ENCODE assay signal across 13 mouse cellular contexts in genomic region chr7:92878575-92879285, GRCm38 (mm10). TPM values are rescaled to one million over a fixed set of nuclear protein-coding genes. Genes with fewer than 3 reads are reported as not detected.
A peak's percentile ranks its signal among the peaks of the same experiment; 100 is the strongest.
DNase-seq lines count a peak whose midpoint lies in the region; ATAC-seq and TF ChIP-seq lines count a peak whose summit lies in the region.
"Had no signal": no experiment of that assay in that cellular context is flagged by ENCODE, and none has a peak within 500 bp of the region (broad histone marks: within the 10 kb centered on the region; RNA-seq: fewer than 3 reads in every experiment).

No protein-coding gene starts in this region.

- 0 out of 2 replicates have a peak overlapping the region, but pooled peaks have one; percentile 25 for H3K9ac ChIP-seq in liver, embryonic 14.5 days (replicated peaks)
- H3K9ac ChIP-seq: heart, embryonic 13.5 days had no signal

- H3K27me3 ChIP-seq in heart, embryonic 10.5 days (ENCODE audit: insufficient read depth, poor library complexity, severe bottlenecking): no peaks in the 10 kb centered on the region
- no peaks in the 10 kb centered on the region for H3K27me3 ChIP-seq in liver, embryonic 14.5 days (ENCODE audit: control insufficient read depth, insufficient read depth, low read length)
- H3K27me3 ChIP-seq: heart, embryonic 13.5 days had no signal

- no peak for TF ChIP-seq EP300 in liver, embryonic 14.5 days (IDR thresholded peaks at IDR 0.05; ENCODE audit: low read depth)

- H3K36me3 ChIP-seq in heart, embryonic 10.5 days: no peaks in the 10 kb centered on the region
- H3K36me3 ChIP-seq in liver, embryonic 14.5 days (replicated peaks; ENCODE audit: control insufficient read depth, insufficient read depth, low read depth): no peaks in the 10 kb centered on the region; the same call in 1 of the 2 replicates

- H3K4me2 ChIP-seq in liver, embryonic 14.5 days (ENCODE audit: low read depth): peak overlapping the region; percentile 96
- H3K4me2 ChIP-seq: heart, embryonic 13.5 days had no signal

- no peaks in the 10 kb centered on the region for H3K9me3 ChIP-seq in heart, embryonic 10.5 days
- no peaks in the 10 kb centered on the region for H3K9me3 ChIP-seq in liver, embryonic 14.5 days (ENCODE audit: control insufficient read depth, low read length)
- H3K9me3 ChIP-seq: heart, embryonic 13.5 days had no signal

- 0 out of 2 replicates have a peak, but pooled peaks cover 8% of the 10 kb centered on the region for H3K4me1 ChIP-seq in heart, embryonic 10.5 days
- peaks cover 11% of the 10 kb centered on the region; the same call in 1 of the 2 replicates for H3K4me1 ChIP-seq in brown adipose tissue, adult 24 weeks (ENCODE audit: control insufficient read depth, insufficient read depth, insufficient read length, low read length)
- H3K4me1 ChIP-seq in liver, embryonic 14.5 days (replicated peaks; ENCODE audit: control insufficient read depth in 2 of 2, insufficient read depth in 2 of 2, low read length in 1 of 2): peaks cover 35 to 45% of the 10 kb centered on the region in 2 experiments

- TF ChIP-seq CTCF in liver, embryonic 14.5 days (IDR thresholded peaks at IDR 0.05; ENCODE audit: low read depth): no peak

- no peak for ATAC-seq in liver, embryonic 14.5 days (ENCODE audit: insufficient read depth)
- no peak for ATAC-seq in erythroid progenitor cell, adult 5-6 weeks (replicated peaks; ENCODE audit: low FRiP score, poor library complexity, severe bottlenecking)
- ATAC-seq: activated CD4-positive, CD25-positive, alpha-beta regulatory T cell, adult 4 months had no signal

- H3K4me3 ChIP-seq in heart, embryonic 10.5 days: no peak overlapping the region
- peak overlapping the region; percentile 23 for H3K4me3 ChIP-seq in brown adipose tissue, adult 24 weeks (ENCODE audit: insufficient read depth, low read depth, low read length)
- no peak overlapping the region for H3K4me3 ChIP-seq in liver, embryonic 14.5 days (ENCODE audit: insufficient read depth in 1 of 2, low read depth in 2 of 2, low read length in 2 of 2)
- H3K4me3 ChIP-seq: heart, embryonic 13.5 days had no signal

- no peak for DNase-seq in heart, embryonic 10.5 days (ENCODE audit: low spot score)
- DNase-seq in heart, postnatal 4 days: no peak
- DNase-seq in liver, embryonic 14.5 days (ENCODE audit: low read depth in 3 of 3, low spot score in 3 of 3): no peak
- peak; percentile 35 to 63 for DNase-seq in monocyte, adult 2 months (ENCODE audit: low read depth in 1 of 2, low spot score in 2 of 2)
- no peak for DNase-seq in left cerebral cortex, adult 18-20 months (ENCODE audit: low spot score in 2 of 2)
- no peak for DNase-seq in right cerebral cortex, postnatal 25 days
- DNase-seq: cerebellum, adult 18-20 months; right cerebral cortex, postnatal 14 days; thymus, postnatal 14 days had no signal

- WGBS in heart, embryonic 10.5 days: 66% methylated on average over 7 of the region's 7 CpGs
- 36% methylated on average over 7 of the region's 7 CpGs for WGBS in liver, embryonic 14.5 days (ENCODE audit: insufficient replicate concordance)

- peak overlapping the region; percentile 10; the same call in 1 of the 2 replicates for H3K27ac ChIP-seq in heart, embryonic 10.5 days
- H3K27ac ChIP-seq in brown adipose tissue, adult 24 weeks (replicated peaks; ENCODE audit: low read depth, low read length): peak overlapping the region; percentile 71
- H3K27ac ChIP-seq in liver, embryonic 14.5 days: no peak overlapping the region
- H3K27ac ChIP-seq: heart, embryonic 13.5 days had no signal

RNA-seq across cellular contexts. Expression of gene Prcp, which starts 4.5 kb away (rescaled TPM):
- 14.2 and 15.1 TPM in 2 replicates for polyA plus RNA-seq in heart, embryonic 10.5 days (2016; fragmentation: Nextera tagmentation; extraction: Ambion mirVana)
- total RNA-seq in heart, postnatal 4 days (2021): 10 to 100 TPM; 51.6 to 52.0 TPM
- polyA plus RNA-seq in brown adipose tissue, adult 24 weeks (2012; ENCODE audit: insufficient read depth, insufficient read length, missing spikeins): 11.4 and 11.9 TPM in 2 replicates
- 12.4 and 13.1 TPM in 2 replicates for polyA plus RNA-seq in liver, embryonic 14.5 days (2012; rRNA removed)
- polyA plus RNA-seq in liver, embryonic 14.5 days (2014; fragmentation: Nextera tagmentation; extraction: Ambion mirVana): 18.0 and 18.8 TPM in 2 replicates
- total RNA-seq in left cerebral cortex, adult 18-20 months (2021): 10 to 100 TPM in 1 of 2 experiments, 1 to 10 TPM in 1; 9.8 to 11.1 TPM
- total RNA-seq in erythroid progenitor cell, adult 5-6 weeks (2015; ENCODE audit: low replicate concordance): 81.8 and 98.5 TPM in 2 replicates
- total RNA-seq in erythroid progenitor cell, adult 5-6 weeks (2017; ENCODE audit: low replicate concordance): 38.8 and 50.4 TPM in 2 replicates

RNA-seq across cellular contexts. Expression of gene Ddias, which starts 4.7 kb away (rescaled TPM):
- polyA plus RNA-seq in heart, embryonic 10.5 days (2016; fragmentation: Nextera tagmentation; extraction: Ambion mirVana): 13.8 and 17.3 TPM in 2 replicates
- total RNA-seq in heart, postnatal 4 days (2021): 1 to 10 TPM; 6.6 to 8.5 TPM
- not detected in 2 replicates for polyA plus RNA-seq in brown adipose tissue, adult 24 weeks (2012; ENCODE audit: insufficient read depth, insufficient read length, missing spikeins)
- 2.1 and 4.0 TPM in 2 replicates for polyA plus RNA-seq in liver, embryonic 14.5 days (2012; rRNA removed)
- polyA plus RNA-seq in liver, embryonic 14.5 days (2014; fragmentation: Nextera tagmentation; extraction: Ambion mirVana): 11.4 and 13.2 TPM in 2 replicates
- under 1 TPM; 0.35 to 0.45 TPM for total RNA-seq in left cerebral cortex, adult 18-20 months (2021)
- 32.3 and 43.2 TPM in 2 replicates for total RNA-seq in erythroid progenitor cell, adult 5-6 weeks (2015; ENCODE audit: low replicate concordance)
- total RNA-seq in erythroid progenitor cell, adult 5-6 weeks (2017; ENCODE audit: low replicate concordance): 24.4 and 30.3 TPM in 2 replicates

Comparison
In these comparisons a context has a peak if more than half of its experiments do, and no peak if none do; other contexts are left out.
1. DNase-seq: peak in monocyte, adult 2 months (2 of 2); none in heart, embryonic 10.5 days (single experiment), heart, postnatal 4 days (single experiment), liver, embryonic 14.5 days (0 of 3), left cerebral cortex, adult 18-20 months (0 of 2) and right cerebral cortex, postnatal 25 days (single experiment).
2. RNA of gene Ddias, which starts 4.7 kb away (total RNA-seq): 24.4 to 43.2 TPM in erythroid progenitor cell, adult 5-6 weeks and 6.6 to 8.5 TPM in heart, postnatal 4 days; 0.35 to 0.45 TPM in left cerebral cortex, adult 18-20 months; every median in the first group is over 4 times any median in the second.